Mouse (Mus musculus): ENCODE data around the gene Otop3. TPM values are rescaled to one million over a fixed set of nuclear protein-coding genes. Genes with fewer than 3 reads are reported as not detected.

Otop3 gene
- polyA plus RNA-seq, 1 experiment from 2014 or later = not detected

Other genes with a start within 250 kb of the Otop3 start
- gene Rab37, start 243.3 kb upstream of the Otop3 start, polyA plus RNA-seq (2015; fragmentation: Nextera tagmentation; extraction: Ambion mirVana) = 1.2 and 1.7 TPM in 2 replicates
- 0.37 and 0.38 TPM in 2 replicates for gene Cd300lf, start 200.7 kb upstream of the Otop3 start, polyA plus RNA-seq (2015; fragmentation: Nextera tagmentation; extraction: Ambion mirVana)
- gene Slc9a3r1, start 171.4 kb upstream of the Otop3 start, polyA plus RNA-seq (2015; fragmentation: Nextera tagmentation; extraction: Ambion mirVana) = 23.1 and 24.4 TPM in 2 replicates
- gene Tmem104, start 147.2 kb upstream of the Otop3 start, polyA plus RNA-seq (2015; fragmentation: Nextera tagmentation; extraction: Ambion mirVana) = 7.1 and 7.7 TPM in 2 replicates
- gene Nat9, start 146.9 kb upstream of the Otop3 start, polyA plus RNA-seq (2015; fragmentation: Nextera tagmentation; extraction: Ambion mirVana) = 13.8 and 19.0 TPM in 2 replicates
- 0.04 TPM in 1 of 2 replicates, not detected in the other for gene Grin2c, start 67.5 kb upstream of the Otop3 start, polyA plus RNA-seq (2015; fragmentation: Nextera tagmentation; extraction: Ambion mirVana)
- gene Fdxr, start 57.7 kb upstream of the Otop3 start, polyA plus RNA-seq (2015; fragmentation: Nextera tagmentation; extraction: Ambion mirVana) = 9.5 and 11.7 TPM in 2 replicates
- gene Fads6, start 37.1 kb upstream of the Otop3 start, polyA plus RNA-seq (2015; fragmentation: Nextera tagmentation; extraction: Ambion mirVana) = 0.71 and 0.74 TPM in 2 replicates
- gene Otop2, start 27.6 kb upstream of the Otop3 start, polyA plus RNA-seq (2015; fragmentation: Nextera tagmentation; extraction: Ambion mirVana) = not detected in 2 replicates
- gene Ush1g, start 12.7 kb upstream of the Otop3 start, polyA plus RNA-seq (2015; fragmentation: Nextera tagmentation; extraction: Ambion mirVana) = 0.09 and 0.13 TPM in 2 replicates
- gene Hid1, start 33.0 kb downstream of the Otop3 start, polyA plus RNA-seq (2015; fragmentation: Nextera tagmentation; extraction: Ambion mirVana) = 6.8 and 7.0 TPM in 2 replicates
- gene Cdr2l, start 47.2 kb downstream of the Otop3 start, polyA plus RNA-seq (2015; fragmentation: Nextera tagmentation; extraction: Ambion mirVana) = 6.7 and 7.4 TPM in 2 replicates
- gene Mrpl58, start 69.0 kb downstream of the Otop3 start, polyA plus RNA-seq (2015; fragmentation: Nextera tagmentation; extraction: Ambion mirVana) = 173 and 184 TPM in 2 replicates
- 1,581 and 1,838 TPM in 2 replicates for gene Atp5h, start 85.2 kb downstream of the Otop3 start, polyA plus RNA-seq (2015; fragmentation: Nextera tagmentation; extraction: Ambion mirVana)
- 8.8 and 12.1 TPM in 2 replicates for gene Kctd2, start 85.4 kb downstream of the Otop3 start, polyA plus RNA-seq (2015; fragmentation: Nextera tagmentation; extraction: Ambion mirVana)
- 0.07 and 0.19 TPM in 2 replicates for gene Trim80, start 105.8 kb downstream of the Otop3 start, polyA plus RNA-seq (2015; fragmentation: Nextera tagmentation; extraction: Ambion mirVana)
- gene Slc16a5, start 127.7 kb downstream of the Otop3 start, polyA plus RNA-seq (2015; fragmentation: Nextera tagmentation; extraction: Ambion mirVana) = 0.10 and 0.21 TPM in 2 replicates
- gene Armc7, start 140.9 kb downstream of the Otop3 start, polyA plus RNA-seq (2015; fragmentation: Nextera tagmentation; extraction: Ambion mirVana) = 6.6 and 6.9 TPM in 2 replicates
- gene Nt5c, start 157.1 kb downstream of the Otop3 start, polyA plus RNA-seq (2015; fragmentation: Nextera tagmentation; extraction: Ambion mirVana) = 57.0 and 59.4 TPM in 2 replicates
- gene Jpt1, start 179.7 kb downstream of the Otop3 start, polyA plus RNA-seq (2015; fragmentation: Nextera tagmentation; extraction: Ambion mirVana) = 432 and 502 TPM in 2 replicates
- gene Sumo2, start 201.5 kb downstream of the Otop3 start, polyA plus RNA-seq (2015; fragmentation: Nextera tagmentation; extraction: Ambion mirVana) = 606 and 657 TPM in 2 replicates
- gene Nup85, start 229.7 kb downstream of the Otop3 start, polyA plus RNA-seq (2015; fragmentation: Nextera tagmentation; extraction: Ambion mirVana) = 111 and 113 TPM in 2 replicates